Mouse (Mus musculus) liver, adult 2 months (tissue): Measurements from ENCODE around the gene L3mbtl2.

Source experiments
- CTCF ChIP-seq: fragments of 200-500 bp; IDR thresholded peaks from 2 replicates; pipeline ENCODE4 v1.5.1; 2011; ENCODE audit warnings: low read depth, low read length, control low read depth
- POLR2A ChIP-seq: fragments of 200-500 bp; IDR thresholded peaks from 2 replicates; pipeline ENCODE4 v1.6.1; 2011; ENCODE audit warnings: low read length, control low read depth; ENCODE audit not compliant: insufficient read depth; ENCODE audit errors: extremely low read depth

DNA sequence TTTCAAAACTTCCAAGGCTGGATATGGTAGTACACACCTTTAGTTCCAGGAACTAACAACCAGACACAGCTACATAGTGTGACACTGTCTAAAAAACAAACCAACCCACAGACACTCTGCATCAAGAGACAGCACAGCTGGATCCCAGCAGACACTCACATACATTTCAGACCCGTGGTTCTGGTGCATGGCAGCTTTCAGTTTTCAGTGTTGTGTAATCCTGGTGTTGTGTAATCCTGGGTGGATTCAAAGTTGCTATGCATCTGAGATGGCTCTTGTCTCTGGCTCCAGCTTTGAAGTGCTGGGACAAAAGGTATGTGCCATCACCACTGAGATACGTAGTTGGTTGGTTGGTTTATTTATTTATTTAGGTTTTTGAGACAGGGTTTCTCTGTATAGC is 34.8 kb downstream of the L3mbtl2 start:
- TF ChIP-seq CTCF (no peak), POLR2A (no peak)
